Mouse (Mus musculus) forebrain, embryonic 13.5 days (tissue): ENCODE results near the gene Insm1. TPM values are rescaled to one million over a fixed set of nuclear protein-coding genes. Genes with fewer than 3 reads are reported as not detected.

Source experiments
- ATAC-seq: fragments of 200-750 bp; cut with Nextera tagmentation; 2 replicates; pipeline ENCODE4 v1.8.0; 2017
- H3K27ac ChIP-seq: fragments of 300-500 bp; sonication (generic); 2 replicates; pipeline ENCODE4 v1.5.1; 2015; ENCODE audit warnings: inconsistent platforms, mild to moderate bottlenecking, moderate library complexity
- H3K27me3 ChIP-seq: fragments of 300-500 bp; sonication (generic); 2 replicates; pipeline ENCODE4 v1.6.1; 2015; ENCODE audit warnings: mild to moderate bottlenecking, inconsistent platforms
- H3K36me3 ChIP-seq: fragments of 300-500 bp; sonication (generic); 2 replicates; pipeline ENCODE4 v1.6.1; 2015; ENCODE audit warnings: mild to moderate bottlenecking, inconsistent platforms; ENCODE audit not compliant: poor library complexity, severe bottlenecking
- H3K4me1 ChIP-seq: fragments of 300-500 bp; sonication (generic); 2 replicates; pipeline ENCODE4 v1.6.1; 2015; ENCODE audit warnings: inconsistent platforms
- H3K4me2 ChIP-seq: fragments of 300-500 bp; sonication (generic); 2 replicates; pipeline ENCODE4 v1.6.1; 2015; ENCODE audit warnings: inconsistent platforms, mild to moderate bottlenecking, moderate library complexity
- H3K4me3 ChIP-seq: fragments of 300-500 bp; sonication (generic); 2 replicates; pipeline ENCODE4 v1.5.1; 2015; ENCODE audit warnings: mild to moderate bottlenecking, inconsistent platforms
- H3K9ac ChIP-seq: fragments of 300-500 bp; sonication (generic); 2 replicates; pipeline ENCODE4 v1.6.1; 2015; ENCODE audit warnings: mild to moderate bottlenecking, inconsistent platforms
- H3K9me3 ChIP-seq: fragments of 300-500 bp; sonication (generic); replicated peaks from 2 replicates; pipeline ENCODE4 v1.6.1; 2016; ENCODE audit warnings: inconsistent platforms
- WGBS: fragments of 180-500 bp; shearing (Covaris S2); methylation state at CpG from one replicate; pipeline ENCODE4 v1.1.7; 2015; 5-methylcytosine and 5-hydroxymethylcytosine counted together
- polyA plus RNA-seq: library from polyadenylated mRNA; unstranded; fragments of >200 nt; fragmentation: Nextera tagmentation; extraction: Ambion mirVana; gene quantifications from 2 replicates; pipeline ENCODE4 v1.2.1, GENCODE M21; 2015

Gene Insm1
- polyA plus RNA-seq, 1 experiment from 2014 or later: 12.8 TPM

- peak; percentile 36 for ATAC-seq
- H3K4me3 ChIP-seq: 0 out of 2 replicates have a peak overlapping the region, but pooled peaks have one; percentile 26
- H3K9ac ChIP-seq: peak overlapping the region; percentile 53
- H3K4me2 ChIP-seq: peak overlapping the region; percentile 61
- H3K4me1 ChIP-seq: peaks cover 63% of the 10 kb centered on the region
- 2% methylated on average over 16 of the region's 16 CpGs for WGBS
- no peaks in the 10 kb centered on the region for H3K9me3 ChIP-seq
- H3K27me3 ChIP-seq: peaks cover 16% of the 10 kb centered on the region; the same call in 1 of the 2 replicates
- H3K27ac ChIP-seq: peak overlapping the region; percentile 92
- no peaks in the 10 kb centered on the region for H3K36me3 ChIP-seq
Measured at GRCm38 (mm10) chr2:146217227-146217980, 4.3 kb upstream of the Insm1 start.

GRCm38 (mm10) chr2:146218161-146218691 lies 3.5 kb upstream of the Insm1 start:
- WGBS: under 1% methylated on average over 40 of the region's 40 CpGs
- Histone ChIP-seq H3K27me3 (peaks cover 11% of the 10 kb centered on the region; the same call in 1 of the 2 replicates), H3K9ac (peak overlapping the region; percentile 53), H3K4me2 (peak overlapping the region; percentile 61), H3K9me3 (no peaks in the 10 kb centered on the region), H3K36me3 (no peaks in the 10 kb centered on the region), H3K4me1 (peaks cover 63% of the 10 kb centered on the region), H3K27ac (peak overlapping the region; percentile 92), H3K4me3 (peak overlapping the region; percentile 26)
- peak; percentile 36 for ATAC-seq

GRCm38 (mm10) chr2:146218881-146219535 lies 2.7 kb upstream of the Insm1 start:
- WGBS: 2% methylated on average over 19 of the region's 19 CpGs
- H3K4me1 ChIP-seq: peaks cover 70% of the 10 kb centered on the region
- H3K4me3 ChIP-seq: no peak overlapping the region
- no peaks in the 10 kb centered on the region for H3K36me3 ChIP-seq
- peak overlapping the region; percentile 92 for H3K27ac ChIP-seq
- H3K27me3 ChIP-seq: peaks cover 11% of the 10 kb centered on the region; the same call in 1 of the 2 replicates
- H3K9ac ChIP-seq: peak overlapping the region; percentile 50
- H3K9me3 ChIP-seq: no peaks in the 10 kb centered on the region
- H3K4me2 ChIP-seq: peak overlapping the region; percentile 61
- no peak for ATAC-seq

- no peak overlapping the region for H3K9ac ChIP-seq
- WGBS: 7% methylated on average over 11 of the region's 11 CpGs
- peaks cover 11% of the 10 kb centered on the region; the same call in 1 of the 2 replicates for H3K27me3 ChIP-seq
- no peak overlapping the region for H3K4me3 ChIP-seq
- H3K4me1 ChIP-seq: peaks cover 64% of the 10 kb centered on the region
- ATAC-seq: no peak
- H3K27ac ChIP-seq: no peak overlapping the region
- H3K4me2 ChIP-seq: peak overlapping the region; percentile 28; the same call in 1 of the 2 replicates
- no peaks in the 10 kb centered on the region for H3K36me3 ChIP-seq
- no peaks in the 10 kb centered on the region for H3K9me3 ChIP-seq
Measured at GRCm38 (mm10) chr2:146219791-146220190, 1.9 kb upstream of the Insm1 start.

GRCm38 (mm10) chr2:146220591-146221075 lies 1.1 kb upstream of the Insm1 start:
- under 1% methylated on average over 24 of the region's 24 CpGs for WGBS
- H3K9ac ChIP-seq: peak overlapping the region; percentile 98
- peaks cover 14% of the 10 kb centered on the region for H3K27me3 ChIP-seq
- no peaks in the 10 kb centered on the region for H3K36me3 ChIP-seq
- H3K9me3 ChIP-seq: no peaks in the 10 kb centered on the region
- H3K4me1 ChIP-seq: peaks cover 63% of the 10 kb centered on the region
- ATAC-seq: 0 out of 2 replicates have a peak, but pooled peaks have one; percentile 3
- peak overlapping the region; percentile 94 for H3K4me2 ChIP-seq
- peak overlapping the region; percentile 98 for H3K27ac ChIP-seq
- H3K4me3 ChIP-seq: peak overlapping the region; percentile 85

- Histone ChIP-seq H3K36me3 (no peaks in the 10 kb centered on the region), H3K4me3 (peak overlapping the region; percentile 85), H3K9ac (peak overlapping the region; percentile 98), H3K9me3 (no peaks in the 10 kb centered on the region), H3K27me3 (peaks cover 20% of the 10 kb centered on the region), H3K27ac (peak overlapping the region; percentile 98), H3K4me1 (peaks cover 64% of the 10 kb centered on the region), H3K4me2 (peak overlapping the region; percentile 94)
- peak; percentile 77 for ATAC-seq
- under 1% methylated on average over 44 of the region's 44 CpGs for WGBS
Measured at GRCm38 (mm10) chr2:146221929-146222278, 183 bp downstream of the Insm1 start.

- peak overlapping the region; percentile 98 for H3K9ac ChIP-seq
- H3K27me3 ChIP-seq: peaks cover 26% of the 10 kb centered on the region
- WGBS: under 1% methylated on average over 76 of the region's 133 CpGs
- H3K27ac ChIP-seq: peak overlapping the region; percentile 98
- ATAC-seq: peak; percentile 9
- H3K9me3 ChIP-seq: no peaks in the 10 kb centered on the region
- no peaks in the 10 kb centered on the region for H3K36me3 ChIP-seq
- peaks cover 60% of the 10 kb centered on the region for H3K4me1 ChIP-seq
- peak overlapping the region; percentile 85 for H3K4me3 ChIP-seq
- H3K4me2 ChIP-seq: peak overlapping the region; percentile 94
Measured at GRCm38 (mm10) chr2:146222279-146223175, 806 bp downstream of the Insm1 start.

GRCm38 (mm10) chr2:146223176-146223905 lies 1.6 kb downstream of the Insm1 start:
- no peaks in the 10 kb centered on the region for H3K9me3 ChIP-seq
- no peaks in the 10 kb centered on the region for H3K36me3 ChIP-seq
- peak overlapping the region; percentile 94 for H3K4me2 ChIP-seq
- ATAC-seq: no peak
- peak overlapping the region; percentile 85 for H3K4me3 ChIP-seq
- peak overlapping the region; percentile 98 for H3K9ac ChIP-seq
- H3K27ac ChIP-seq: peak overlapping the region; percentile 98
- WGBS: under 1% methylated on average over 59 of the region's 75 CpGs
- H3K27me3 ChIP-seq: peaks cover 34% of the 10 kb centered on the region
- peaks cover 52% of the 10 kb centered on the region for H3K4me1 ChIP-seq

- ATAC-seq: no peak
- Histone ChIP-seq H3K36me3 (no peaks in the 10 kb centered on the region), H3K4me1 (peaks cover 46% of the 10 kb centered on the region), H3K27me3 (peaks cover 40% of the 10 kb centered on the region), H3K4me2 (peak overlapping the region; percentile 94), H3K9ac (peak overlapping the region; percentile 98), H3K9me3 (no peaks in the 10 kb centered on the region), H3K27ac (peak overlapping the region; percentile 98; the same call in 1 of the 2 replicates), H3K4me3 (peak overlapping the region; percentile 85)
- WGBS: 6% methylated on average over 7 of the region's 7 CpGs
Measured at GRCm38 (mm10) chr2:146224141-146224540, 2.4 kb downstream of the Insm1 start.

GRCm38 (mm10) chr2:146225818-146226217 lies 4.1 kb downstream of the Insm1 start:
- H3K36me3 ChIP-seq: no peaks in the 10 kb centered on the region
- peak overlapping the region; percentile 85 for H3K4me3 ChIP-seq
- WGBS: 7% methylated on average over 6 of the region's 6 CpGs
- H3K9me3 ChIP-seq: no peaks in the 10 kb centered on the region
- H3K4me2 ChIP-seq: peak overlapping the region; percentile 94
- peak overlapping the region; percentile 30; the same call in 1 of the 2 replicates for H3K9ac ChIP-seq
- peak overlapping the region; percentile 40; the same call in 1 of the 2 replicates for H3K27ac ChIP-seq
- no peak for ATAC-seq
- peaks cover 35% of the 10 kb centered on the region for H3K4me1 ChIP-seq
- peaks cover 38% of the 10 kb centered on the region for H3K27me3 ChIP-seq
